In the genomic region with DNA sequence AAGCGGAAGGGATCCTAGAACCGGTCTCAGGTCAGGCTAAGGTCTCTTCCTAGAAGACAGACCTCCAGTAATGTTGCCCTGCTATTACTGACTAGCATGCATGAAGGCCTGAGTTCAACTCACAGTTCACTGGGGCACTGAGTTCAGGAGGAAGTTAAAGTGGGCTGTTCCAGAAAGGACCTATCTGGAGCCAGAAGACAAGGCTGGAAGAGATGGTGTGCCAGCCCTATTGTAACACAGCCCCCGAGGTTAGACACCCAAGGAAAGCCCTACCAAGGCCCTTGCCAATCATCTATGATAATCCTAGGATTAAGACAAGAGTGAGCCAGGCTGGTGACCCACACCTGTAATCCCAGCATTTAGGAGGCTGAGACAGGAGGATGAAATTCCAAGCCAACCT, we compare ENCODE assay signal across 9 mouse cellular contexts. TPM values are rescaled to one million over a fixed set of nuclear protein-coding genes. Genes with fewer than 3 reads are reported as not detected.
A peak's percentile ranks its signal among the peaks of the same experiment; 100 is the strongest.
DNase-seq lines count a peak whose midpoint lies in the region; ATAC-seq and TF ChIP-seq lines count a peak whose summit lies in the region.
"Had no signal": no experiment of that assay in that cellular context is flagged by ENCODE, and none has a peak within 500 bp of the region (broad histone marks: within the 10 kb centered on the region; RNA-seq: fewer than 3 reads in every experiment).

No protein-coding gene starts in this region.

- H3K9ac ChIP-seq in hindbrain, embryonic 12.5 days: no peak overlapping the region
- no peak overlapping the region for H3K9ac ChIP-seq in hindbrain, embryonic 11.5 days (ENCODE audit: low read depth, low read length)
- peak overlapping the region; percentile 56; the same call in 1 of the 2 replicates for H3K9ac ChIP-seq in MEL (ENCODE audit: control insufficient read depth, low read depth, low read length, poor library complexity, severe bottlenecking)
- H3K9ac ChIP-seq in heart, embryonic 14.5 days (ENCODE audit: low read length): peak overlapping the region; percentile 87
- no peak overlapping the region for H3K9ac ChIP-seq in liver, embryonic 15.5 days

- 0 out of 2 replicates have a peak overlapping the region, but pooled peaks have one; percentile 46 for H3K4me3 ChIP-seq in hindbrain, embryonic 12.5 days
- no peak overlapping the region for H3K4me3 ChIP-seq in hindbrain, embryonic 11.5 days (ENCODE audit: low read depth, low read length)
- peak overlapping the region; percentile 62 to 67; a peak in 2 of 4 replicates for H3K4me3 ChIP-seq in MEL (ENCODE audit: control insufficient read depth in 1 of 2, insufficient read depth in 1 of 2, low read depth in 2 of 2, low read length in 2 of 2)
- peak overlapping the region; percentile 54 to 63 for H3K4me3 ChIP-seq in heart, embryonic 14.5 days (ENCODE audit: control insufficient read depth in 1 of 2, insufficient read depth in 1 of 2, low read depth in 1 of 2, low read length in 2 of 2)
- H3K4me3 ChIP-seq in liver, embryonic 15.5 days (replicated peaks): peak overlapping the region; percentile 56

- peak overlapping the region; percentile 83 for H3K4me2 ChIP-seq in hindbrain, embryonic 12.5 days (replicated peaks)
- H3K4me2 ChIP-seq in hindbrain, embryonic 11.5 days (replicated peaks; ENCODE audit: low read depth, low read length): no peak overlapping the region
- peak overlapping the region; percentile 95 for H3K4me2 ChIP-seq in heart, embryonic 14.5 days (ENCODE audit: low read length)
- H3K4me2 ChIP-seq in liver, embryonic 15.5 days: peak overlapping the region; percentile 65

- peaks cover 7% of the 10 kb centered on the region for H3K4me1 ChIP-seq in hindbrain, embryonic 12.5 days
- no peaks in the 10 kb centered on the region; the same call in 1 of the 2 replicates for H3K4me1 ChIP-seq in hindbrain, embryonic 11.5 days (replicated peaks; ENCODE audit: control insufficient read depth, insufficient read depth, low read length)
- peaks cover 7 to 23% of the 10 kb centered on the region in 2 experiments for H3K4me1 ChIP-seq in MEL (ENCODE audit: control insufficient read depth in 1 of 2, insufficient read depth in 2 of 2, low read length in 2 of 2)
- H3K4me1 ChIP-seq in heart, embryonic 14.5 days (ENCODE audit: control insufficient read depth in 2 of 2, insufficient read depth in 2 of 2, low read length in 2 of 2): peaks cover 9 to 21% of the 10 kb centered on the region in 2 experiments
- peaks cover 11% of the 10 kb centered on the region; the same call in 1 of the 2 replicates for H3K4me1 ChIP-seq in liver, embryonic 15.5 days (replicated peaks)

- H3K27me3 ChIP-seq in hindbrain, embryonic 12.5 days: peaks cover 53% of the 10 kb centered on the region
- peaks cover 25% of the 10 kb centered on the region for H3K27me3 ChIP-seq in hindbrain, embryonic 11.5 days (ENCODE audit: control insufficient read depth, insufficient read depth, low read length)
- no peaks in the 10 kb centered on the region for H3K27me3 ChIP-seq in MEL (ENCODE audit: control insufficient read depth in 1 of 2, insufficient read depth in 2 of 2, low read length in 2 of 2)
- peaks cover 8% of the 10 kb centered on the region for H3K27me3 ChIP-seq in heart, embryonic 14.5 days (ENCODE audit: control insufficient read depth, insufficient read depth, low read length)
- peaks cover 50% of the 10 kb centered on the region for H3K27me3 ChIP-seq in liver, embryonic 15.5 days

- no peak for TF ChIP-seq RAD21 in MEL (IDR thresholded peaks at IDR 0.05; ENCODE audit: low read depth, low read length)

- no peaks in the 10 kb centered on the region for H3K36me3 ChIP-seq in hindbrain, embryonic 12.5 days
- no peaks in the 10 kb centered on the region for H3K36me3 ChIP-seq in hindbrain, embryonic 11.5 days (ENCODE audit: control insufficient read depth, insufficient read depth, low read length)
- H3K36me3 ChIP-seq in MEL (ENCODE audit: control insufficient read depth in 1 of 2, insufficient read depth in 2 of 2, low read length in 2 of 2): peaks cover 0 to 6% of the 10 kb centered on the region in 2 experiments; a peak in 2 of 4 replicates
- no peaks in the 10 kb centered on the region for H3K36me3 ChIP-seq in heart, embryonic 14.5 days (ENCODE audit: control insufficient read depth, insufficient read depth, low read length)
- no peaks in the 10 kb centered on the region for H3K36me3 ChIP-seq in liver, embryonic 15.5 days (replicated peaks)

- no peak for ATAC-seq in hindbrain, embryonic 12.5 days (ENCODE audit: low FRiP score)
- ATAC-seq in hindbrain, embryonic 11.5 days (ENCODE audit: low FRiP score): no peak
- ATAC-seq in heart, embryonic 14.5 days (ENCODE audit: insufficient number of reproducible peaks, insufficient read depth, low FRiP score, low read depth): no peak
- peak; percentile 23; the same call in 1 of the 2 replicates for ATAC-seq in liver, embryonic 15.5 days (ENCODE audit: insufficient read depth)

- no peak for TF ChIP-seq POLR2A in MEL (IDR thresholded peaks at IDR 0.05; ENCODE audit: control insufficient read depth in 1 of 2, insufficient read depth in 1 of 2, low read depth in 1 of 2, low read length in 2 of 2, poor library complexity in 1 of 2)

- no peak for DNase-seq in hindbrain, embryonic 11.5 days (ENCODE audit: low spot score)
- DNase-seq in MEL (ENCODE audit: low read depth, low spot score): peak; percentile 27
- no peak for DNase-seq in gastrocnemius, postnatal 4 days (ENCODE audit: low spot score in 2 of 2)
- no peak for DNase-seq in ovary, postnatal 10 days (ENCODE audit: low spot score)
- DNase-seq in ovary, postnatal 14 days (ENCODE audit: low spot score): no peak

- WGBS in hindbrain, embryonic 12.5 days: 62% methylated on average over 3 of the region's 3 CpGs
- WGBS in hindbrain, embryonic 11.5 days: 54% methylated on average over 3 of the region's 3 CpGs
- 31% methylated on average over 3 of the region's 3 CpGs for WGBS in heart, embryonic 14.5 days
- 30% methylated on average over 3 of the region's 3 CpGs for WGBS in liver, embryonic 15.5 days (ENCODE audit: insufficient replicate concordance)

- no peak for TF ChIP-seq EP300 in MEL (IDR thresholded peaks at IDR 0.05; ENCODE audit: low read depth in 1 of 2, low read length in 2 of 2)

- H3K9me3 ChIP-seq in hindbrain, embryonic 12.5 days (replicated peaks): no peaks in the 10 kb centered on the region
- no peaks in the 10 kb centered on the region for H3K9me3 ChIP-seq in hindbrain, embryonic 11.5 days (ENCODE audit: control insufficient read depth, low read length)
- H3K9me3 ChIP-seq in MEL (replicated peaks; ENCODE audit: insufficient read depth, low read length): no peaks in the 10 kb centered on the region
- H3K9me3 ChIP-seq in heart, embryonic 14.5 days (ENCODE audit: control insufficient read depth, low read length): no peaks in the 10 kb centered on the region
- H3K9me3 ChIP-seq in liver, embryonic 15.5 days (replicated peaks): no peaks in the 10 kb centered on the region

- no peak for TF ChIP-seq CTCF in MEL (IDR thresholded peaks at IDR 0.05 in 2 of 3, conservative IDR thresholded peaks at IDR 0.05 in 1 of 3; ENCODE audit: control insufficient read depth in 1 of 3, insufficient read depth in 1 of 3, low read depth in 2 of 3, low read length in 3 of 3, poor library complexity in 1 of 3, severe bottlenecking in 1 of 3)

- no peak overlapping the region for H3K27ac ChIP-seq in hindbrain, embryonic 12.5 days
- no peak overlapping the region for H3K27ac ChIP-seq in hindbrain, embryonic 11.5 days (ENCODE audit: low read depth, low read length)
- no peak overlapping the region for H3K27ac ChIP-seq in MEL (ENCODE audit: control insufficient read depth, low read depth, low read length)
- H3K27ac ChIP-seq in heart, embryonic 14.5 days (replicated peaks in 1 of 2; ENCODE audit: control insufficient read depth in 1 of 2, insufficient read depth in 1 of 2, low read depth in 2 of 2, low read length in 2 of 2): peak overlapping the region in 1 of 2 experiments; percentile 79; a peak in 2 of 4 replicates
- no peak overlapping the region for H3K27ac ChIP-seq in liver, embryonic 15.5 days (replicated peaks)

- H3K79me2 ChIP-seq in MEL (ENCODE audit: control insufficient read depth, insufficient read depth, low read length, poor library complexity): no peaks in the 10 kb centered on the region; the same call in 1 of the 2 replicates

RNA-seq across cellular contexts. Expression of gene Kcnk6, which starts 0.8 kb away (rescaled TPM):
- polyA plus RNA-seq in hindbrain, embryonic 12.5 days (2016; fragmentation: Nextera tagmentation; extraction: Ambion mirVana): 1.2 and 1.6 TPM in 2 replicates
- 0.32 TPM in 2 replicates for polyA plus RNA-seq in hindbrain, embryonic 11.5 days (2014; fragmentation: Nextera tagmentation; extraction: Ambion mirVana)
- total RNA-seq in MEL (2012; rRNA removed): 1.4 and 2.0 TPM in 2 replicates
- polyA plus RNA-seq in MEL (2012; ENCODE audit: insufficient read depth in 1 of 2, insufficient read length in 2 of 2, low read depth in 1 of 2, low replicate concordance in 2 of 2, missing spikeins in 1 of 2): 1 to 10 TPM in 1 of 2 experiments, not detected in 1; 5.2 TPM
- 0.85 and 1.2 TPM in 2 replicates for polyA plus RNA-seq in heart, embryonic 14.5 days (2014; fragmentation: Nextera tagmentation; extraction: Ambion mirVana)
- polyA plus RNA-seq in liver, embryonic 15.5 days (2015; fragmentation: Nextera tagmentation; extraction: Ambion mirVana): 1.2 and 1.8 TPM in 2 replicates
- total RNA-seq in gastrocnemius, postnatal 4 days (2021): 1 to 10 TPM; 4.7 to 5.9 TPM

RNA-seq across cellular contexts. Expression of gene Yif1b, which starts 6.6 kb away (rescaled TPM):
- polyA plus RNA-seq in hindbrain, embryonic 12.5 days (2016; fragmentation: Nextera tagmentation; extraction: Ambion mirVana): 81.9 and 83.4 TPM in 2 replicates
- polyA plus RNA-seq in hindbrain, embryonic 11.5 days (2014; fragmentation: Nextera tagmentation; extraction: Ambion mirVana): 88.4 and 91.8 TPM in 2 replicates
- total RNA-seq in MEL (2012; rRNA removed): 88.6 and 94.8 TPM in 2 replicates
- polyA plus RNA-seq in MEL (2012; ENCODE audit: insufficient read depth in 1 of 2, insufficient read length in 2 of 2, low read depth in 1 of 2, low replicate concordance in 2 of 2, missing spikeins in 1 of 2): 100 to 1,000 TPM in 1 of 2 experiments, not detected in 1; 143 TPM
- 105 and 114 TPM in 2 replicates for polyA plus RNA-seq in heart, embryonic 14.5 days (2014; fragmentation: Nextera tagmentation; extraction: Ambion mirVana)
- 43.6 and 44.1 TPM in 2 replicates for polyA plus RNA-seq in liver, embryonic 15.5 days (2015; fragmentation: Nextera tagmentation; extraction: Ambion mirVana)
- total RNA-seq in gastrocnemius, postnatal 4 days (2021): 10 to 100 TPM; 57.3 to 58.5 TPM

RNA-seq across cellular contexts. Expression of gene 2200002D01Rik, which starts 16.7 kb away (rescaled TPM):
- polyA plus RNA-seq in hindbrain, embryonic 12.5 days (2016; fragmentation: Nextera tagmentation; extraction: Ambion mirVana): 1.8 and 2.4 TPM in 2 replicates
- polyA plus RNA-seq in hindbrain, embryonic 11.5 days (2014; fragmentation: Nextera tagmentation; extraction: Ambion mirVana): 2.5 and 2.7 TPM in 2 replicates
- 3.8 and 5.4 TPM in 2 replicates for total RNA-seq in MEL (2012; rRNA removed)
- polyA plus RNA-seq in MEL (2012; ENCODE audit: insufficient read depth in 1 of 2, insufficient read length in 2 of 2, low read depth in 1 of 2, low replicate concordance in 2 of 2, missing spikeins in 1 of 2): under 1 TPM in 1 of 2 experiments, not detected in 1; 0.85 TPM
- polyA plus RNA-seq in heart, embryonic 14.5 days (2014; fragmentation: Nextera tagmentation; extraction: Ambion mirVana): 5.9 and 7.7 TPM in 2 replicates
- polyA plus RNA-seq in liver, embryonic 15.5 days (2015; fragmentation: Nextera tagmentation; extraction: Ambion mirVana): 4.2 and 6.3 TPM in 2 replicates
- total RNA-seq in gastrocnemius, postnatal 4 days (2021): 1 to 10 TPM in 1 of 2 experiments, under 1 TPM in 1; 0.81 to 1.9 TPM
- total RNA-seq: left cerebral cortex, postnatal 36 days had no signal

RNA-seq across cellular contexts. Expression of gene Catsperg1, which starts 17.7 kb away (rescaled TPM):
- polyA plus RNA-seq in hindbrain, embryonic 12.5 days (2016; fragmentation: Nextera tagmentation; extraction: Ambion mirVana): 0.72 and 1.0 TPM in 2 replicates
- 0.51 and 0.59 TPM in 2 replicates for polyA plus RNA-seq in hindbrain, embryonic 11.5 days (2014; fragmentation: Nextera tagmentation; extraction: Ambion mirVana)
- total RNA-seq in MEL (2012; rRNA removed): 0.20 and 0.23 TPM in 2 replicates
- under 1 TPM in 1 of 2 experiments, not detected in 1; 0.31 TPM for polyA plus RNA-seq in MEL (2012; ENCODE audit: insufficient read depth in 1 of 2, insufficient read length in 2 of 2, low read depth in 1 of 2, low replicate concordance in 2 of 2, missing spikeins in 1 of 2)
- 0.44 and 0.66 TPM in 2 replicates for polyA plus RNA-seq in heart, embryonic 14.5 days (2014; fragmentation: Nextera tagmentation; extraction: Ambion mirVana)
- polyA plus RNA-seq in liver, embryonic 15.5 days (2015; fragmentation: Nextera tagmentation; extraction: Ambion mirVana): 0.21 and 0.28 TPM in 2 replicates
- total RNA-seq in gastrocnemius, postnatal 4 days (2021): 1 to 10 TPM in 1 of 2 experiments, under 1 TPM in 1; 0.41 to 1.6 TPM

RNA-seq across cellular contexts. Expression of gene Spint2, which starts 50.2 kb away (rescaled TPM):
- polyA plus RNA-seq in hindbrain, embryonic 12.5 days (2016; fragmentation: Nextera tagmentation; extraction: Ambion mirVana): 42.6 and 63.3 TPM in 2 replicates
- 37.5 and 43.4 TPM in 2 replicates for polyA plus RNA-seq in hindbrain, embryonic 11.5 days (2014; fragmentation: Nextera tagmentation; extraction: Ambion mirVana)
- total RNA-seq in MEL (2012; rRNA removed): 71.9 and 78.1 TPM in 2 replicates
- 100 to 1,000 TPM in 1 of 2 experiments, not detected in 1; 131 TPM for polyA plus RNA-seq in MEL (2012; ENCODE audit: insufficient read depth in 1 of 2, insufficient read length in 2 of 2, low read depth in 1 of 2, low replicate concordance in 2 of 2, missing spikeins in 1 of 2)
- polyA plus RNA-seq in heart, embryonic 14.5 days (2014; fragmentation: Nextera tagmentation; extraction: Ambion mirVana): 93.5 and 98.5 TPM in 2 replicates
- polyA plus RNA-seq in liver, embryonic 15.5 days (2015; fragmentation: Nextera tagmentation; extraction: Ambion mirVana): 34.0 and 41.2 TPM in 2 replicates
- 1 to 10 TPM; 7.3 to 9.6 TPM for total RNA-seq in gastrocnemius, postnatal 4 days (2021)

Comparison
In these comparisons a context has a peak if more than half of its experiments do, and no peak if none do; other contexts are left out.
1. H3K9ac ChIP-seq: peak in MEL (single experiment) and heart, embryonic 14.5 days (single experiment); none in hindbrain, embryonic 12.5 days (single experiment), hindbrain, embryonic 11.5 days (single experiment) and liver, embryonic 15.5 days (single experiment).